8 mouse cellular contexts compared by ENCODE assay signal in genomic region chr7:45923762-45924428, GRCm38 (mm10). TPM values are rescaled to one million over a fixed set of nuclear protein-coding genes. Genes with fewer than 3 reads are reported as not detected.
DNase-seq lines count a peak whose midpoint lies in the region; ATAC-seq and TF ChIP-seq lines count a peak whose summit lies in the region.

TSS of gene Ccdc114 (plus strand) at chr7:45924072.

- DNase-seq in left cerebral cortex, postnatal 4 days: peak; percentile 50
- no peak for DNase-seq in left cerebral cortex, postnatal 36 days (ENCODE audit: low spot score in 2 of 2)
- peak; percentile 83 for DNase-seq in embryo, embryonic 10 days (ENCODE audit: low spot score)
- peak; percentile 52 for DNase-seq in liver, embryonic 13.5 days

- H3K27me3 ChIP-seq in intestine, embryonic 16.5 days (replicated peaks; ENCODE audit: control insufficient read depth, insufficient read depth, low read length): no peaks in the 10 kb centered on the region
- 0 out of 2 replicates have a peak, but pooled peaks cover 3% of the 10 kb centered on the region for H3K27me3 ChIP-seq in liver, embryonic 13.5 days
- H3K27me3 ChIP-seq in testis, adult 2 months (ENCODE audit: control insufficient read depth, insufficient read depth, low read length): no peaks in the 10 kb centered on the region

- TF ChIP-seq CTCF in testis, adult 2 months (IDR thresholded peaks at IDR 0.05; ENCODE audit: control insufficient read depth, insufficient read depth, insufficient replicate concordance, low read depth, low read length): no peak

- H3K9ac ChIP-seq in intestine, embryonic 16.5 days (ENCODE audit: low read depth, low read length): peak within 1 kb of the TSS; percentile 63
- H3K9ac ChIP-seq in liver, embryonic 13.5 days: peak within 1 kb of the TSS; percentile 60

- intact Hi-C loops in left cerebral cortex, postnatal 4 days (cut with DNase I): no loop called here
- intact Hi-C loops in left cerebral cortex, postnatal 36 days (cut with DNase I): no loop called here

- no peaks in the 10 kb centered on the region for H3K9me3 ChIP-seq in intestine, embryonic 16.5 days (ENCODE audit: control insufficient read depth, low read length)
- no peaks in the 10 kb centered on the region for H3K9me3 ChIP-seq in liver, embryonic 13.5 days (replicated peaks)

- peak within 1 kb of the TSS; percentile 94 for H3K27ac ChIP-seq in intestine, embryonic 16.5 days (ENCODE audit: low read length)
- H3K27ac ChIP-seq in liver, embryonic 13.5 days: peak within 1 kb of the TSS; percentile 86
- H3K27ac ChIP-seq in testis, adult 2 months (ENCODE audit: control insufficient read depth, insufficient read depth, low read depth, low read length): peak within 1 kb of the TSS; percentile 93

- peak within 1 kb of the TSS; percentile 53 for H3K4me3 ChIP-seq in intestine, embryonic 16.5 days (ENCODE audit: low read length)
- H3K4me3 ChIP-seq in liver, embryonic 13.5 days (replicated peaks): peak within 1 kb of the TSS; percentile 58
- peak within 1 kb of the TSS; percentile 84 for H3K4me3 ChIP-seq in testis, adult 2 months (ENCODE audit: control insufficient read depth, low read depth, low read length)

- peak; percentile 67 for TF ChIP-seq POLR2A in testis, adult 2 months (IDR thresholded peaks at IDR 0.05; ENCODE audit: control insufficient read depth, low read depth, low read length)

- peaks cover 33% of the 10 kb centered on the region for H3K4me1 ChIP-seq in intestine, embryonic 16.5 days (ENCODE audit: control insufficient read depth, insufficient read depth, low read length)
- peaks cover 60% of the 10 kb centered on the region for H3K4me1 ChIP-seq in liver, embryonic 13.5 days (replicated peaks)
- H3K4me1 ChIP-seq in testis, adult 2 months (ENCODE audit: control insufficient read depth, insufficient read depth, low read length): peaks cover 27% of the 10 kb centered on the region

- H3K4me2 ChIP-seq in intestine, embryonic 16.5 days (ENCODE audit: low read depth, low read length): peak within 1 kb of the TSS; percentile 66
- H3K4me2 ChIP-seq in liver, embryonic 13.5 days: peak within 1 kb of the TSS; percentile 76

- no peaks in the 10 kb centered on the region for H3K36me3 ChIP-seq in intestine, embryonic 16.5 days (ENCODE audit: control insufficient read depth, insufficient read depth, low read length)
- H3K36me3 ChIP-seq in liver, embryonic 13.5 days: peaks cover 3% of the 10 kb centered on the region; the same call in 1 of the 2 replicates
- H3K36me3 ChIP-seq in testis, adult 2 months (ENCODE audit: control insufficient read depth, insufficient read depth, low read length): no peaks in the 10 kb centered on the region

- 5% methylated on average over 24 of the region's 24 CpGs for WGBS in intestine, embryonic 16.5 days
- 2% methylated on average over 24 of the region's 24 CpGs for WGBS in liver, embryonic 13.5 days (ENCODE audit: insufficient replicate concordance)

- peak; percentile 25 for ATAC-seq in granulocyte monocyte progenitor cell, adult 5-6 weeks (replicated peaks; ENCODE audit: poor library complexity, severe bottlenecking)
- ATAC-seq in intestine, embryonic 16.5 days: peak; percentile 78
- ATAC-seq in liver, embryonic 13.5 days (ENCODE audit: low read depth): peak; percentile 66
- ATAC-seq in monocyte, adult 5-6 weeks (replicated peaks; ENCODE audit: insufficient number of reproducible peaks, low FRiP score, low TSS enrichment, poor library complexity, severe bottlenecking): peak; percentile 33

RNA-seq across cellular contexts. Expression of gene Ccdc114, which starts in this region (rescaled TPM):
- 1 to 10 TPM; 1.9 to 2.4 TPM for total RNA-seq in left cerebral cortex, postnatal 4 days (2021)
- 1 to 10 TPM; 2.3 to 2.9 TPM for total RNA-seq in left cerebral cortex, postnatal 36 days (2021)
- total RNA-seq in granulocyte monocyte progenitor cell, adult 5-6 weeks (2014; fragmentation: Nextera tagmentation): 3.1 TPM in 1 of 2 replicates, not detected in the other
- 1.8 and 3.0 TPM in 2 replicates for total RNA-seq in granulocyte monocyte progenitor cell, adult 5-6 weeks (2017)
- polyA plus RNA-seq in intestine, embryonic 16.5 days (2015; fragmentation: Nextera tagmentation; extraction: Ambion mirVana): 4.0 and 4.3 TPM in 2 replicates
- polyA plus RNA-seq in liver, embryonic 13.5 days (2015; fragmentation: Nextera tagmentation; extraction: Ambion mirVana): 1.2 and 1.5 TPM in 2 replicates
- total RNA-seq in monocyte, adult 5-6 weeks (2017): 2.9 TPM in 2 of 3 replicates, not detected in the other
- 19.7 and 26.2 TPM in 2 replicates for polyA plus RNA-seq in testis, adult 2 months (2012; rRNA removed)

Comparison
In these comparisons a context has a peak if more than half of its experiments do, and no peak if none do; other contexts are left out.
1. DNase-seq: peak in left cerebral cortex, postnatal 4 days (single experiment), embryo, embryonic 10 days (single experiment) and liver, embryonic 13.5 days (single experiment); none in left cerebral cortex, postnatal 36 days (0 of 2).
2. ATAC-seq: peak in every context shown above with its lines; median percentile 78 in intestine, embryonic 16.5 days; 66 in liver, embryonic 13.5 days; 33 in monocyte, adult 5-6 weeks; 25 in granulocyte monocyte progenitor cell, adult 5-6 weeks.
3. Peak in every context shown above with its lines, with median percentiles within 50 percentile points of each other: H3K27ac ChIP-seq and H3K4me3 ChIP-seq.